Mouse (Mus musculus): ENCODE data around the gene Gm20388.

Gm20388 gene

DNA sequence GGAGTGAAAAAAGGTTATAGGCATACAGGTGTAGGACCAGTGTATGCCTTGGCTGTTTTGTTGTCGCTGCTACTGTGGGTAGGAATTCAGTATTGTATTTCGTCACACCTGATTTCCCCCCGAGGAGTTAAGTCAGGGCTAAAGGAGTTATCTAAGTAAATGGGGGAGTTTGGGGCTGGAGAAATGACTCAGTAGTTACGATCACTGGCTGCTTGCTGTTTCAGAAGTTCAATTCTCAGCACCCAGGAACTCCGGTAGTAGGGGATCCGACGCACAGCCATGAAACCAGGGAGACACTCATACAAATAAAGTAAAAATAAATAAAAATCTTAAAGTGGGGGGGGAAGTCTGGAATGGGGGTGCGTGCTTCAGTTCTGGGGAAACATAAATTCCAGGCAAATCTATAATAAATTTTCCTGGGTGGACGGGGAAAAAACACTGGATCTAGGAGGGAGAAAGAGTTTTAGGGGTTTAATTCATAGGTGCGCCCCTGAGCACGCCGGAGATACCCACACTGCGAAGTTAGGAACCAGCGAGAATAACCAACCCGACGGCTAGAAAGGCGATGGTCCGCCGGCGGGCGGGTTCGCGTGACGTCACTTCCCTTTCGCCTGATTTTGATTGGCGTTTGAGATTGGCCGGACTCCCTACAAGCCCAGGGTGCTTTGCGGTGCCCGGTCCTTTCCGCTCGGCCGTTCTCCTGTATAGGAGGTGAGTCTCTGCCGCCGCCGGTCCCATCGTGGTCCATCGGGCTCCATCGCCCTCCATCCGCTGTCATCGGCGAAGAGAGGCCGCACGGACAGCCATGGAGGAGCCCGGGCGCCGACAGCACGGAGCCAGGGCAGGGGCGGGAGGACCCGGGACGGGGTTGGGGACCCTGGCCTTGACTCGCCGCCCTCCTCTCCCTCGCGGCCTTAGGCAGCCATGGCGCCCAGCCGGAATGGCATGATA lies 3191.4 kb downstream of the Gm20388 start, which contains the start of gene Rpl13:
TSS of gene Rpl13 (plus strand) at position 616 of the 951 bp plus-strand sequence.
- peak; percentile 86 for DNase-seq (ENCODE audit: low spot score)

- DNase-seq (ENCODE audit: low spot score), result peak; percentile 13
These were observed 3192.2 kb downstream of the Gm20388 start for GRCm38 (mm10) chr8:123102855-123103254.

- DNase-seq (ENCODE audit: low spot score), result no peak
These were observed 3192.6 kb downstream of the Gm20388 start for GRCm38 (mm10) chr8:123103285-123103684.

- no peak for DNase-seq (ENCODE audit: low spot score)
These were observed 3193.6 kb downstream of the Gm20388 start for GRCm38 (mm10) chr8:123104046-123104767.

GRCm38 (mm10) chr8:123105553-123106326 lies 3195.1 kb downstream of the Gm20388 start:
- DNase-seq (ENCODE audit: low spot score), result peak; percentile 24

GRCm38 (mm10) chr8:123106531-123106930 lies 3195.9 kb downstream of the Gm20388 start:
- peak; percentile 31 for DNase-seq (ENCODE audit: low spot score)

- no peak for DNase-seq (ENCODE audit: low spot score)
These were observed 3197.4 kb downstream of the Gm20388 start for GRCm38 (mm10) chr8:123108010-123108409.

GRCm38 (mm10) chr8:123108953-123109352 lies 3198.3 kb downstream of the Gm20388 start:
- DNase-seq (ENCODE audit: low spot score), result no peak

DNA sequence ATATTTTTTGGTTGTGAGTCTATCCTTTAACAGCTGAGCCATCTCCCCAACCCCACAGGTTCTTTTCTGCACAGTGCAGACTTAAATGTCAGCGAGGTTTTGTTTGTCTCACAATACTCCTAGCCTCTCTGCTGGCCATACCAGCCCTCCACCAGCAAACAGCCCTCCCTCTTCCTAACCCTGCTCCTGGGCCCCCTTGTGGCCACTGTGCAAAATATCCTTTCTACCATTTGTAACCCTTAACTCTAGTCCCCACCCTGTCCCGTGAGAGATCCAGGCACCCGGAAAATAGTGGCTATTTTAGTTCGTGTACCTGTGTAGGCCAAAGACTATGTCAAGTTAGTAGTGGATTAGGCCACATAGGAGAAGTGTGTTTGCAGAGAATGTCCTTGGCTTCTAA lies 3200.0 kb downstream of the Gm20388 start:
- DNase-seq (ENCODE audit: low spot score), result peak; percentile 58

DNA sequence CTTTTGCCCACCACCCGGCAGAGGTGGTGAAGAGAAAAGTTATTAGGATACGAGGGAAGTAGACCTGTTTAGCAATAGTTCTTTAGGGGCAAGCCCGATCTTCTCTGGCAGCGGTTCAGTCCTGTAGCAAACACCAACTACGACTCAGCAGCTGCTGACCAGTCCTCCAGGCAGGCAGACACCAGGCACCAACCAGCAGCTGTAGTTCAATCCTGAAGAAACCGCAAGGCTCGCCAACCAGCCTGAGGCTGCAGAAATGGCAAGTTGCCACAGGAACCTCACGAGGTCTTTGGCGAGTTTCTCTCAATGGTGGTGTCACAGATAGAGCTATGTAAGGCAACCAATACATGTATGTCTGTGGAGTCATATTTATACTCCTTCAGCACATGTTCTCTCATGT lies 3202.3 kb downstream of the Gm20388 start:
- no peak for DNase-seq (ENCODE audit: low spot score)

DNA sequence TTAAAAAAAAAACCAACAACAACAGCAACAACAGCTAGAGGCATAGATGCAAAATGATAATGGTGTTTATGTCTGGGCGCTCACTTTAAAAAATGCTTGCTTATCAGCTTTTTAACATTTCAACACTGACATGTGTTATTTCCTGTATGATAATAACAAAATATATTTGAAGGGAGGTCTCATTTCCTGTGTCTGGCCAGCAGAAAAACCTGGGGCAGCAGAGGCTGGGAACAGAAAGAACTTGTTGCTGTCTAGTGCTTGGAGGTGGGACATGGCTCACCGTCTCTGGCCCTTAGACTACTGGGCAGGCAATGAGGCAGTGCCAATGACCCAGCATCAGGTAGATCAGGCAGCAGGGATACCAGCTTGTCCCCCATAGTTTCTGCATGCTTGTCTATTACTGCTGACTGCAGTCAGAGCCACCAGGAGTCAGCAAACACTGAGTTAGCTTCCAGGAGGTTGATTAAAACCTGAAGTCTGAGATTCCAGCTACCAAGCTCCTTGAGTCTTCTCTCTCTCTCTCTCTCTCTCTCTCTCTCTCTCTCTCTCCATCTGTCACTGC lies 3203.3 kb downstream of the Gm20388 start:
- DNase-seq (ENCODE audit: low spot score), result no peak

GRCm38 (mm10) chr8:123114644-123115043 lies 3204.0 kb downstream of the Gm20388 start:
- DNase-seq (ENCODE audit: low spot score), result no peak

DNA sequence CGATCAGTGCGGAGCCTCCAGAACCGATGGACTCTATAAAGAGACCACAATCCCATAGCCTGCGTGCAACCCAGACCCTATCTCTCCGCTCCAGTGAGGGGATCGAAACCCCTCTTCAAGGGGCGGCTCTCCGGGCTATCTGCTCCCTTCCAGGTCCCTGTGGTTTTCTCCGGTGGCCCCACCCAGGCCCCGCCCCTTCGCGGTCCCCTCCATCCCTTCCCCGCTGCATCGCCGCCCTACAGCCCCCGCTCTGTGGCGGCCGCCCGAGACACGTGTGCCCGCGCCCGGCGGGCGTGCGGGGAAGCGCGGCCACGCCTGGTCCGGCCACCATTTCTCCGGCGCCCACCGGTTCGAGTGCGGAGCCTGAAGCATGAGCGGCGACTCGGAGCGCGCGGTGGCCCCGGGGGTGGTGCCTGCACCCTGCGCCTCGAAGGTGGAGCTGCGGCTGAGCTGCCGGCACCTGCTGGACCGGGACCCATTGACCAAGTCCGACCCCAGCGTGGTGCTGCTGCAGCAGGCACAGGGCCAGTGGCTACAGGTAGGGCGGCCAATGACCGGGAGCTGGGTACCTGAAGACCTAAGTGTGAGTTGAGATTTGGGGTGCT lies 3206.6 kb downstream of the Gm20388 start, which contains the start of gene Cpne7:
TSS of gene Cpne7 (plus strand) at position 248 of the 605 bp plus-strand sequence.
- DNase-seq (ENCODE audit: low spot score), result no peak

GRCm38 (mm10) chr8:123117744-123118143 lies 3207.1 kb downstream of the Gm20388 start:
- no peak for DNase-seq (ENCODE audit: low spot score)

- no peak for DNase-seq (ENCODE audit: low spot score)
These were observed 3211.4 kb downstream of the Gm20388 start for GRCm38 (mm10) chr8:123122059-123122458.

DNA sequence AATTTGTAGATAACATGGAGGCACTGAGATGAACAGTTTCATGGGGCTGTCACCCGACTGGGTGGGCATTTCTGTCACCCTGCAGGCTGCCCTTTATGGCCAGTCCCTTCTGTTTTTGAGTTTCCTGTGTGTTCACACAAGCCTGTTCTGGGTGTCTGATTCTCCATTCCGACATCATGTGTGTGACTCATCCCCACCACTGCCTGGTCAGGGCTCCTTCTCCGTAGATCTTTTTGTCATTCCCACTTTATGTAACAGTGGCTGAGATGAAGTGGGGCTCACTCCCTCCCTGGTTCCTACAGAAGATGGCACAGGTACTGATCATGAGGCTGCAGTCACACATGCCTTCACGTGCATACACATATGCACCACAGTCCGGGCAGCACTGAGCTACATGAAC lies 3212.0 kb downstream of the Gm20388 start:
- DNase-seq (ENCODE audit: low spot score), result no peak

GRCm38 (mm10) chr8:123126193-123126816 lies 3215.7 kb downstream of the Gm20388 start:
- no peak for DNase-seq (ENCODE audit: low spot score)

GRCm38 (mm10) chr8:123131041-123131440 lies 3220.4 kb downstream of the Gm20388 start:
- DNase-seq (ENCODE audit: low spot score), result no peak

DNA sequence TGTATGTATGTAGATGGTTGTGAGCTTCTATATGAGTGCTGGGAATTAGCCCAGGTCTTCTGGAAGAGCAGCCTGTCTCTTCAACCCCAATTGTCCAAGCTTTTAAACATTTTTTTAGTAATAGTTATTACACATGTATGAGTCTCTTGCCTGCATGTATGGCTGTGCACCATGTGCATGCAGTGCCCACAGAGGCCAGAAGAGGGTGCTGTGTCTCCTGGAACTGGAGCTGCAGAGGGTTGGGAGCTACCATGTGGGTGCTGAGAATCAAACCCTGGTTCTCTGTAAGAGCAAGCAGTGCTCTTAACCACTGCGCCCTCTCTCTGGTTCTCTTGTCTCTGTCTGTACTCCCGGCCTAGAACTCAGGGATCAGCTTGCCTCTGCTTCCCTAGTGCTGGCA lies 3222.3 kb downstream of the Gm20388 start:
- DNase-seq (ENCODE audit: low spot score), result no peak

DNA sequence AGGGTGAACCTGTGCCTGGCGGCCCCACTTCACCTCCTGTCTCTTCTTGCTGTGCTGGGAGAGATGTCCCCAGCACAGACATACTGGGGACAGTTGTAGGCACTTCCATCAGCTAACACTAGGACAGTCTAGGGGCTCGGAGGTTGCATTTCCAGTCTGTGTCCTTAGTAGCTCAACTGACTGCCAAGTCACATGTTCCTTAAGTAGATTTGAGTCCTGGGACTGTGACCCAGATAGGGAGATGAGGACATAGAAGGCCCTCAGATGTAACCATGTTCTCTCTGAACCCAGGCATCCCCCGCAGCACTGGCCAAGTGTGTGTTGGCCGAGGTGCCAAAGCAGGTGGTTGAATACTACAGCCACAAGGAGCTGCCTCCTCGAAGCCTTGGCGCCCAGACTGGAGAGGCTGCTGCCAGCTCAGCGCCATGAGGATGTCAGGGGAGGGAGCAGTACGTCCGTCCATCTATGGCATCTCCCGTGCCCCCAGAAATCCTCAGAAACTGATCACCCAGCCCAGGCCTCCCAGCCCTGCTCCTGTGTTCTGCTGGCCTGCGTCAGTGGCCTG lies 3223.6 kb downstream of the Gm20388 start:
- DNase-seq (ENCODE audit: low spot score), result no peak

All from T-cell, adult 2 months (primary cell).